Mouse (Mus musculus): Measurements from ENCODE around the gene Klf16. TPM values are rescaled to one million over a fixed set of nuclear protein-coding genes. Genes with fewer than 3 reads are reported as not detected.
A peak's percentile ranks its signal among the peaks of the same experiment; 100 is the strongest.

Klf16 gene
- polyA plus RNA-seq, 1 experiment from 2014 or later, result 4.8 TPM

DNA sequence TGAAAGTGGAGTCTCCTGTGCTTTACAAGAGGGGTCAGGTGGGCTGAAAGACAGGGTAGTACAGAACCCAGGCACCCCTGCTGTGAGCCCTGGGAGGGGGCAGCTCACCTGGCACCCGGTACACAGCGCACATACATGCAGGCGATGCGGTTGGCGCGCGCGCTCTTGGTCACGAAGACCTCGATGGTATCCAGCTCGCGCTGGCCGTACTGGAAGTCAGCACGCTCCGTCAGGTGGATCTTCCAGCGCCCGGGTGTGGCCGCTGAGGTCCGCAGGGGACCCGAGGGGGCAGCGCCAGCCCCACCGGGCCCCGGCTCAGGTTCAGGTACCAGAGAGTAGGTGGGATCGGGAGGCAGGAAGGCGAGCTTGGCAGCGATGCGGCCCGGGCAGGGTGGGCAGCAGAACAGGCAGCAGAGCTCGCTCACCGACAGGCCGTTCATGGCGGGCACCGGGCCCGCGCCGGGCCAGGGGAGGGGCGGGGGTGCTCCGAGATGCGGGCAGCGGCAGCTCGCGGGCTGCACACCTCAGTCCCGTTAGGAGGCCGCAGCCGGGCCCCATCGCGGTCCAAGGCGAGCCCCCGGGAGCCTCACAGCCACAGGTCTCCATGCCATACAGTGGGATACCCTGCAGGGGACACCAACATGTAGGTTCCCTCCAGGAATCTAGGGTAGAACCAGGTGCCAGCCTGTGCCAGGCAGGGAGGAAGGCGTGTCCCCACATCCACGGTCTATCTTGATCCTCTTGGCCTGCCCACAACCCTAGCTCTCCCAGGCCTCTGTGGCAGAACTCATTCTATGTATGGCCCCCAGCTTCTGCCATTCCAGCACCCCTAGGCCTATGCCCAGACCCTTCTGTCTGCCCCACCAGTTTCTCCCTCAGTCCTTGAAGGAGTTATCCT lies 9.5 kb upstream of the Klf16 start:
- peak overlapping the region; percentile 34; the same call in 1 of the 2 replicates for H3K9ac ChIP-seq (ENCODE audit: low read depth, low read length)
- WGBS, result 88% methylated on average over 40 of the region's 51 CpGs
- H3K4me1 ChIP-seq (replicated peaks; ENCODE audit: control insufficient read depth, insufficient read depth, low read length), result peaks cover 9% of the 10 kb centered on the region; the same call in 1 of the 2 replicates
- H3K36me3 ChIP-seq (ENCODE audit: control insufficient read depth, insufficient read depth), result peaks cover 41% of the 10 kb centered on the region; the same call in 1 of the 2 replicates
- ATAC-seq, result no peak
- H3K4me3 ChIP-seq (ENCODE audit: low read depth, low read length), result no peak overlapping the region
- peak overlapping the region; percentile 60 for H3K27ac ChIP-seq (ENCODE audit: low read depth, low read length)
- H3K9me3 ChIP-seq (ENCODE audit: control insufficient read depth), result no peaks in the 10 kb centered on the region
- H3K4me2 ChIP-seq (replicated peaks; ENCODE audit: low read depth), result peak overlapping the region; percentile 32
- no peaks in the 10 kb centered on the region for H3K27me3 ChIP-seq (replicated peaks; ENCODE audit: control insufficient read depth, insufficient read depth, low read length)
- no peak for TF ChIP-seq CTCF (IDR thresholded peaks at IDR 0.05; ENCODE audit: low read depth)

DNA sequence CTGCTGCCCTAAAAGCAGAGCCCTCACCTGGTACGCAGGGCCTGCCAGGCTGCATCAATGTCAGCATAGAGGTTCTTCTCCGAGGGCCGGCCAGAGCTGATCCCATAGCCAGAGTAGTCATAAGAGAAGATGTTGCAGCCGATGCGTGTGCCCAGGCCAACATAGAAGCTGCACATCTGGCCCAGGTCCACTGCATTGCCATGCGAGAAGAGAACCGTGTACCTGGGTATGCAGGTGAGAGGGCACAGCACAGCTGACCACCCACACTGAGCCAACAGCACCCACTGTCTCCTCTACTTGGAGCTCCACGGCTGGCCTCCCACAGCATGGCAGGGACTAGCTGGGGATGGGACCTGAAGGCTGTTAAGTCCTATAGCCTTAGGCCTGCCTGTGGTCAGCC lies 8.5 kb upstream of the Klf16 start:
- peaks cover 41% of the 10 kb centered on the region; the same call in 1 of the 2 replicates for H3K36me3 ChIP-seq (ENCODE audit: control insufficient read depth, insufficient read depth)
- H3K27me3 ChIP-seq (replicated peaks; ENCODE audit: control insufficient read depth, insufficient read depth, low read length), result no peaks in the 10 kb centered on the region
- 91% methylated on average over 8 of the region's 8 CpGs for WGBS
- H3K4me3 ChIP-seq (ENCODE audit: low read depth, low read length), result no peak overlapping the region
- H3K4me2 ChIP-seq (replicated peaks; ENCODE audit: low read depth), result peak overlapping the region; percentile 32
- no peak overlapping the region; the same call in 1 of the 2 replicates for H3K27ac ChIP-seq (ENCODE audit: low read depth, low read length)
- H3K4me1 ChIP-seq (replicated peaks; ENCODE audit: control insufficient read depth, insufficient read depth, low read length), result peaks cover 9% of the 10 kb centered on the region; the same call in 1 of the 2 replicates
- no peak for TF ChIP-seq CTCF (IDR thresholded peaks at IDR 0.05; ENCODE audit: low read depth)
- no peaks in the 10 kb centered on the region for H3K9me3 ChIP-seq (ENCODE audit: control insufficient read depth)
- H3K9ac ChIP-seq (ENCODE audit: low read depth, low read length), result no peak overlapping the region
- no peak for ATAC-seq

DNA sequence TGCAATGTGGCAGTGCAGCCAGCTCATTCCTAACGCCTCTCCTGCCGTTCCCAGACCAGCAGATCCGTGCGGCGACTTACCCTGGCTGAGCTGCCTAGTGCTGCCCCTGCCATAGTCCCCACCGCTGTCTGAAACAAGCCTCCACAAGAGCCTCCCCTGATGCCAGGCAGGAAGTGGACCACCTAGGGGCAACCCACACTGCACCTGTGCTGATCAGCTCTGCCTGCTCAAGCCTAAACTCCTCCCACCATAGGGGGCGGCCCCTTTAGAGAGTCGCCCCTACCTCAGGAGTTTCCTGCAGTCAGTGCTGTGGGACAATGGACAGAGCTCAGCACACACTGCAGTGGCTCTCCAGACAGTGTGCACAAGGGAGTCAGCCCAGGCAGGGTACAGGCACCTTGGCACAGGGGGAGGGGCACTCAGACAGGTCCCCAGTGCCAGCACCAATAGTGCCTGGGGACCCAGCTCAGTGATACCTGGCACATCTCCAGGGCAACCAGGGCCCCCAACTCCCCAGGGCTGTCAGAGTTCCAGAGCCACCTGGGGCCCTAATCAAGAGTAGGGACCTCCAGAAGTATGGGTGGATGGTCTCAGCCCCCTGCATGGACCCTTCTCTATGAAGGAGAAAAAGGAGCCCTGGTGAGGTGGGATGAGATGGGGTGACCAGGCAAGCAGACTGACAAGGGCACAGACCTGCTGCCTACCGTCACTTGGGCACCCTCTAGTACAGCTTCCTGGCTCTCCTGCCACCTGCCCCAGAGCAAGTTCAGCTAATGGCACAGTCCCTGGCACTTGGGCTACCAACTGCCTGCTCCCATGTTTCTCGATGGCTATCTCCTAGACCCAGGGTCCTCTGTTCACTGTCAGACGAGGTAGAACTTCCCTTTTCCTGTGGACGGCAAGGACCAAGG lies 7.8 kb upstream of the Klf16 start:
- ATAC-seq, result no peak
- H3K27ac ChIP-seq (ENCODE audit: low read depth, low read length), result peak overlapping the region; percentile 28
- peak overlapping the region; percentile 32; the same call in 1 of the 2 replicates for H3K4me2 ChIP-seq (replicated peaks; ENCODE audit: low read depth)
- no peaks in the 10 kb centered on the region for H3K9me3 ChIP-seq (ENCODE audit: control insufficient read depth)
- peaks cover 41% of the 10 kb centered on the region; the same call in 1 of the 2 replicates for H3K36me3 ChIP-seq (ENCODE audit: control insufficient read depth, insufficient read depth)
- peaks cover 9% of the 10 kb centered on the region; the same call in 1 of the 2 replicates for H3K4me1 ChIP-seq (replicated peaks; ENCODE audit: control insufficient read depth, insufficient read depth, low read length)
- no peaks in the 10 kb centered on the region for H3K27me3 ChIP-seq (replicated peaks; ENCODE audit: control insufficient read depth, insufficient read depth, low read length)
- no peak overlapping the region for H3K4me3 ChIP-seq (ENCODE audit: low read depth, low read length)
- no peak overlapping the region for H3K9ac ChIP-seq (ENCODE audit: low read depth, low read length)
- WGBS, result 66% methylated on average over 12 of the region's 12 CpGs
- no peak for TF ChIP-seq CTCF (IDR thresholded peaks at IDR 0.05; ENCODE audit: low read depth)

DNA sequence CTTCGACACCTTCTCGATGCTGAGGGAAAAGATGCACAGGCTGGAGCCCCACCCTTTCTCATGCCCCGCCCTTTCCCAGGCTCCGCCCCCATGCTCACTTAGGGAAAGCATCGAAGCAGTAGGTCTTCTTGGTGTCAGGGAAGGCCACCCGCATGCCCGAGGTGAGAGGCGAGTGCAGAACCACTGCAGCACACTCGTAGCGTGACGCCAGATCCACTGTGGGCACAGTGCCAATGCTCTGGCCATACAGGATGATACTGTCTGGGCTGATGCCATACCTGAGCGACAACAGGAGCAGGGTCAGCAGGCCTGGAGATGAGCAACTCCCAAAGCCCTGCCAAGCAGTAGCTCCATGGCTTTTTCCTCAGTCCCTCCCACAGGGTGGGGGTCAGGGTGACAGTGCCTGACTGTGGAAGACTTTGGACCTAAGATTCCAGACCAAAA lies 6.9 kb upstream of the Klf16 start:
- Histone ChIP-seq H3K36me3 (ENCODE audit: control insufficient read depth, insufficient read depth) (peaks cover 41% of the 10 kb centered on the region; the same call in 1 of the 2 replicates), H3K9me3 (ENCODE audit: control insufficient read depth) (no peaks in the 10 kb centered on the region), H3K27ac (ENCODE audit: low read depth, low read length) (no peak overlapping the region), H3K9ac (ENCODE audit: low read depth, low read length) (no peak overlapping the region), H3K27me3 (replicated peaks; ENCODE audit: control insufficient read depth, insufficient read depth, low read length) (no peaks in the 10 kb centered on the region), H3K4me3 (ENCODE audit: low read depth, low read length) (no peak overlapping the region), H3K4me1 (replicated peaks; ENCODE audit: control insufficient read depth, insufficient read depth, low read length) (peaks cover 9% of the 10 kb centered on the region; the same call in 1 of the 2 replicates), H3K4me2 (replicated peaks; ENCODE audit: low read depth) (no peak overlapping the region)
- no peak for ATAC-seq
- WGBS, result 51% methylated on average over 12 of the region's 12 CpGs
- TF ChIP-seq CTCF (IDR thresholded peaks at IDR 0.05; ENCODE audit: low read depth), result no peak

DNA sequence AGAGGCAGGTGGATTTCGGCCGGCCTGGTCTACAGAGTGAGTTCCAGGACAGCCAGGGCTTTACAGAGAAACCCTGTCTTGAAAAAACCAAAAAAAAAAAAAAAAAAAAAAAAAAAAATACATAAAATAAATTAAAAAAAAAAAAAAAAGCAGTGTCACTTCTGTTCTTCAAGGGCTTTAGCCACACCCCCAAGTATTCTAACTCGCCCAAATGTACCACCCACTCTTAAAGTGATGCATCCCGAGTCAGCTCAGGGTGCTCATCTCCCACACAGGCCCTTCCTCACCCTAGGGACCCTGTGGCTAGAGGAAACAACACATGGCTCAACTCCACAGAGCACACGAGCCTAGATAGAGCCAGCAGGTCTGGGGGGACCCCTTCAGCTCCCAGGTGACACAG lies 5.9 kb upstream of the Klf16 start:
- TF ChIP-seq CTCF (IDR thresholded peaks at IDR 0.05; ENCODE audit: low read depth), result no peak
- Histone ChIP-seq H3K27me3 (replicated peaks; ENCODE audit: control insufficient read depth, insufficient read depth, low read length) (no peaks in the 10 kb centered on the region), H3K9me3 (ENCODE audit: control insufficient read depth) (no peaks in the 10 kb centered on the region), H3K4me3 (ENCODE audit: low read depth, low read length) (no peak overlapping the region), H3K27ac (ENCODE audit: low read depth, low read length) (no peak overlapping the region), H3K4me2 (replicated peaks; ENCODE audit: low read depth) (no peak overlapping the region), H3K36me3 (ENCODE audit: control insufficient read depth, insufficient read depth) (peaks cover 41% of the 10 kb centered on the region; the same call in 1 of the 2 replicates), H3K4me1 (replicated peaks; ENCODE audit: control insufficient read depth, insufficient read depth, low read length) (peaks cover 4% of the 10 kb centered on the region; the same call in 1 of the 2 replicates), H3K9ac (ENCODE audit: low read depth, low read length) (no peak overlapping the region)
- WGBS, result 82% methylated on average over 5 of the region's 5 CpGs
- no peak for ATAC-seq
